Mouse (Mus musculus) left cerebral cortex, adult 2 months (tissue): Measurements from ENCODE around the gene Chst12. TPM values are rescaled to one million over a fixed set of nuclear protein-coding genes. Genes with fewer than 3 reads are reported as not detected.

Experiments used
- DNase-seq, 2 experiments: peaks; one replicate each; pipeline ENCODE4 v3.0.0; 2021 to 2022; ENCODE audit warnings: low spot score in 2 of 2, mixed read lengths in 1 of 2; ENCODE audit errors: extremely low spot score in 1 of 2
- H3K27ac ChIP-seq: fragments of 200-600 bp; 2 replicates; pipeline ENCODE4 v1.8.1; 2022
- H3K4me3 ChIP-seq: fragments of 200-600 bp; 2 replicates; pipeline ENCODE4 v1.8.1; 2022
- CTCF ChIP-seq: fragments of 200-600 bp; IDR thresholded peaks from 2 replicates; pipeline ENCODE4 v1.8.1; 2022; ENCODE audit warnings: antibody characterized with exemption, mild to moderate bottlenecking, moderate library complexity
- intact Hi-C: fragments of 180-260 bp; cut with DNase I; formaldehyde crosslinking; loops from one replicate; pipeline ENCODE4 v1.15.1; 2025
- total RNA-seq, 2 experiments: library from RNA; stranded (reverse); gene quantifications; 2 replicates each; pipeline ENCODE4 v1.2.3; 2021

Chst12 gene
- total RNA-seq, 2 experiments from 2014 or later: 16.2 to 17.5 TPM

DNA sequence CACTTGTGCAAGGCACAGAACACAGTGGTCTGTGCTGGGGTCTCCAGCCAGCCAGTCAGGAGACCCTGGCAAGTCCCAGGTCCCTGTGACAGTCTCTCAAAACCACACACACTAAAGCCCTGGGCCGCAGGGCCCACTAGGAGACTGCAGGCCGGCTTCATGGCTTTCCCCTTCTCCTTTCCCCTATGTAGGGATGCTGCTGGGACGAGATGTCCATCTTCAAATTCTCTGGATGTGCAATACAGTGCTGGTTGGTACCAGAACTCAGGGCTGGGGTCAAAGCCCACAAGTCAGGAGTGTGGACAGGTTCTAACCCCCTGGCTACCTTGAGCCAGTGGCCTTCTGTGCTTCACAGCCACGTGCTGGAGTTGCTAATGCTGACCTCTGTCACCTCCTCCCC lies 60.9 kb downstream of the Chst12 start:
- TF ChIP-seq CTCF: no peak
- intact Hi-C loops: no loop called here
- no peak overlapping the region for H3K4me3 ChIP-seq
- H3K27ac ChIP-seq: peak overlapping the region; percentile 21; the same call in 1 of the 2 replicates
- no peak for DNase-seq

DNA sequence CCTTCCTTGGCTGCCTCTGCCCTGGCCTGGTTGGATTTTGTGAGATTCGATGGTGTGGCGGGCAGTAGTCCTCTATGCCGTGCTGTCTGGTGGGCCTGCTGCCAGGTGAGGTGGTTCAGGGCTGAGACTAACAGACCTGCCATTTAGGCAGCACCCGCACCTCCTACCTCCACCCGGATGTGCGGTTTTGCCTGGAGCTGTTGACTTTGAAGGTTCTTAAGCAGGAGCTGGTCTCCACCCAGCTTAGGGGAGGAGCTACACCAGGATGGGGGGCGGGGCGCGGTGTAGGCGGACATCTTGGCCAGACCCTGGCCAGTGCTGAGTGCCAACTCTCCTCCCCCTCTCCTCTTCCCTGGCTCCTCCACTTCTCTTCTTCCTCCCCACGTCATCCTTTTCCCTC lies 62.0 kb downstream of the Chst12 start:
- no peak overlapping the region for H3K4me3 ChIP-seq
- intact Hi-C loops: no loop called here
- TF ChIP-seq CTCF: no peak
- DNase-seq: no peak
- H3K27ac ChIP-seq: no peak overlapping the region

DNA sequence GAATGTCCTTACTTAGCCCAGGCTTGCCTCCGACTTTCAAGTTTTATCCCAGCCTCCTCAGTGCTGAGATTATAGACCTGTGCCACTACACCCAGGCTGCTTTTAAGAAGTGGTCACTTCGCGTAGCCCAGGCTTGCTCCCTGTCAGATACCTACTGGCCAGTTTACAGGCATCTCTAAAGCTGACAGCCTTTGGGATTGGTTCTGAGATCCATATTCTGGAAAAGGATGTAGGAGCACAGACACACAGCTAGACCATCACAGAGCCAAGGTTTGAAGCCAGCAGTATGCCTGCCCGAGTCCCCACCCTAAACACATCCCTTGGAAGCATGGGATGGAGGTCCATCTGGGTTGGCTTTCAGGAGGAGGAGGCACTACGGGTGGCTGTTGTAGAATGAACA lies 62.4 kb downstream of the Chst12 start:
- Histone ChIP-seq H3K4me3 (no peak overlapping the region), H3K27ac (no peak overlapping the region)
- intact Hi-C loops: loop anchor here (2.0 kb wide), 2 partner anchors 41 to 51 kb away; no protein-coding TSS in a partner anchor
- no peak for DNase-seq
- no peak for TF ChIP-seq CTCF

DNA sequence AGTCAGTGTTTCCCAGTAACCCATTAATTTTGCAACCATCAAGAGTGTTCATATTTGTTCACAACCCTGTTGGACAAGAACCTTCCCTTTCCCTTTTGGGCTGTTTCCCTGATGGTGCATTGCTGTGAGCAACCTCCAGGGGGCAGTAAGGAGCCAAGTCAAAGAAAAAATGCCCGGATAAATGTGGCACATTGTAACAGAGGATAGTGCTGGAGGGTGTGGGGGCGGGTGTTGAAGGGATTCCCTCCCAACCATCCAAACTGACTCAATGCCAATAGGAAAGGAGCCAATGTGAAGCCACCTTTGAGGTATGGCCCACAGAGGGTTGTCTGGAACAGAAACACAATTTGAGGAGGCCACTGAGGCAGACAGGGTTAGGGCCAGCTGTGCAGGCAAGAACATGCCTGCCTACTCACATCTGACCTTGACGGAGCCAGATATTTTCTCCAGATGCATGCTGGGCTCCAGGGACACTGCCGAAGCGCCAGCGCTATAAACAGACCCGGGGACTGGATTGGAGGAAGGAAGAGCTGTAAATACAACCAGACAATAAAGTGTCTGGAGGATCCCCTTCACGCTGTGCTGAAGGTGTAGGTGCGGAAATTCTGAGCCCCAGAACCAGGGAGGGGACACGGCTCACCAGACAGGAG lies 63.1 kb downstream of the Chst12 start:
- intact Hi-C loops: loop anchor here (2.0 kb wide), 2 partner anchors 40 to 50 kb away; no protein-coding TSS in a partner anchor
- H3K4me3 ChIP-seq: no peak overlapping the region
- peak; percentile 82 for TF ChIP-seq CTCF
- DNase-seq: peak; percentile 54 to 56
- no peak overlapping the region for H3K27ac ChIP-seq

DNA sequence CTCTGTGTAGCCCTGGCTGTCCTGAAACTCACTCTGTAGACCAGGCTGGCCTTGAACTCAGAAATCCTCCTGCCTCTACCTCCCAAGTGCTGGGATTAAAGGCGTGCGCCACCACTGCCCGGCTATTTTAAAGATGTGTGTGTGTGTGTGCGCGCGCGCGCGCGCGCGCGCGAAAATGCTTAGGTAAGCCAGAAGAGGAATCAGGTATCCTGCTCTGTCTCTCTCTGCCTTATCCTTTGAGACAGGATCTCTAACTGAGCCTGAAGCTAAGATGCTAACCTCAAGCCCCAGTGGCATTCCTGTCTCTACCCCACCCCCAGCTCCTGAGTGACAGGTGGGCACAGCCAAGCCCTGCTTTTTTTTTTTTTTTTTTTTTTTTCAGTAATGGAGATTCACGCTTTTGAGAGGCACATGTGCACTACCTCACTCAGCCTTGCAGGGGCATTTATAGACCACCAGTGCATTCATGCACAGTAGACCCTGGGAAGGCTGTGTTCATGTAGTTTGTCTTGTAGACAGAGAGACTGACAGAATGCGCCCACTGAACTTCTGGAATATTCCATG lies 63.8 kb downstream of the Chst12 start:
- intact Hi-C loops: loop anchor here (2.0 kb wide), 2 partner anchors 40 to 50 kb away; no protein-coding TSS in a partner anchor
- no peak overlapping the region for H3K27ac ChIP-seq
- no peak for DNase-seq
- no peak for TF ChIP-seq CTCF
- no peak overlapping the region for H3K4me3 ChIP-seq

DNA sequence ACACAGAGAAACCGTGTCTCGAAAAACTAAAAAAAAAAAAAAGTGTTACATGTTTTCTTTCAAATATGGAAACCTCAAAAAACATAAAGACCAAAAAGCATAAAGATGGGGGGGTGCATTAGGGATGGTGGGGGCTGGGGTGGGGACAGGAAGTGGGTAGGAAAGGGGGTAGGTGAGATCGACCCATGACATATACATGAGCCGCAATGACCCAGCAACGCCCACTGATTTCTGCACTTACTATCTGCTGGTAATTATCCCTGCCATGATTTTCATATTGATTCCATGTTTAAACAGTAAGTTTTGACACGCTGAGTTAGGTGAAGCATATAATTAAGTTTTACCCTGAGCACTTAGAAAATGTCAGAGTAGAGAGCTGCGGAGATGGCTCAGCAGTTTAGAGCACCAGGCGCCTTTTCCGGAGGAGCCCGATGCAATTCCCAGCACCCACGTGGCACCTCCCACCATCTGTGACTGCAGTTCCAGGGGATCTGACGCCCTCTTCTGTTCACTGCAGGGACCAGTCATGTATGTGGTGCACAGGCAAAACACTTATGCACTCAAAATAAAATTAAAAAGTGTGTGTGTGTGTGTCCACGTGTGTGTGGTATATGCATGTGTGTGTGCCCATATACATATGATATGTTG lies 65.0 kb downstream of the Chst12 start:
- no peak overlapping the region for H3K27ac ChIP-seq
- DNase-seq: no peak
- H3K4me3 ChIP-seq: no peak overlapping the region
- intact Hi-C loops: no loop called here
- TF ChIP-seq CTCF: no peak; the same call in 1 of the 2 replicates

DNA sequence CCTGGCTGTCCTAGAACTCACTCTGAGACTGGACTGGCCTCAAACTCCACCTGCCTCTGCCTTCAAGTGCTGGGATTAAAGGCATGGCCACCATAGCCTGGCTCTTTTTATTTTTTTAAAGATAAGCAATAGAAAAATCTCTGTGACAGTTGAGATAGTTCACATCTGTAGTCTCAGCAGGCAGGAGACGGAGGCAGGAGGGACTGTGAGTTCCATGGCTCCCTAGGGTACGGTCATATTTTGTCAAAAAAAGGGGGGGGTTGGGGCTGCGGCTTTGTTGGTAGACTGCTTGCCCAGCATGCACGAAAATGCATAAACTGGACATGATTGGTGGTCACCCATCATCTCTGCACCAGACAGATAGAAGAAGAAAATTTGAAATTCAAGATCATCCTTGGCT lies 65.9 kb downstream of the Chst12 start:
- TF ChIP-seq CTCF: no peak
- intact Hi-C loops: no loop called here
- DNase-seq: no peak
- Histone ChIP-seq H3K27ac (no peak overlapping the region), H3K4me3 (no peak overlapping the region)

DNA sequence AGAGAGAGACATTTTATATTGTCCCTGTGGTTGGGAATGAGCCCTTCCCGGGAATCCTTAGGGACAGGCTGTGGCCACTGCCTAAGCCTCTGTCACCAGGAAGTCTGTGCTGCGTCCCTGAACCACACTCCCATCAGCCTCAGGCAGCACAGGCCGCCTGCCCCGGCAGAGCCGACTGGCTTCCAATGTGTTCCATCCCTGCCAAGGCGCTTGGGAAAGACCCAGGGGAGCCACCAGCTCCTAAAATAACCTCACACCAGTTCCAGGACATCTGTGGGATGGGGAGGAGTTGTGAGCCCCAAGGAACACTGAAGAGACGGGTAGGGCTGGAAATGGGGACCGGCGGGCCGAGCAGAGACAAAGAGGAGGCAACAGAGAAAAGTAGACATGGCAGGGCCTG lies 66.3 kb downstream of the Chst12 start:
- Histone ChIP-seq H3K27ac (no peak overlapping the region), H3K4me3 (no peak overlapping the region)
- intact Hi-C loops: no loop called here
- DNase-seq: no peak
- TF ChIP-seq CTCF: no peak

DNA sequence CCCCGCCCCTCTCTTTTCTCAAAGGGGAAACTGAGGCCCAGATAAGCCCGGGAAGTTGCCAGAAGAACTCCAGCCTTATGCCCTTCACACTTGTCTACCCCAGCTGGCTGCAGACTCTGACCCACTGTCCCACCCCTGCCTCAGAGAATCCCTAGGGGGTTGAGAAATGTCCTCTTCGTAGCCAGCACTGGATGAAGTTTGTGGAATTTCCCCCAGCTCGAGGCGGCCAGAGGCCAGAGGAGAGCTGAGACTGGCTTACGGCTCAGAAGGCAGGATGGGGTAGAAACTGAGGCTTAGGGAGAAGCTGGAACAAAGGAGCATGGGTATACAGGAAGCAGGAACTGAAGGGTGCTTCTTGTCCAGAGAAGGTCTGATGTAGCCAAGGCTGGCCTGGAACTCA lies 67.3 kb downstream of the Chst12 start:
- DNase-seq: no peak
- TF ChIP-seq CTCF: no peak
- H3K4me3 ChIP-seq: no peak overlapping the region
- no peak overlapping the region for H3K27ac ChIP-seq
- intact Hi-C loops: no loop called here

Other genes with a start within 250 kb of the Chst12 start
- gene Mad1l1, start 184.0 kb upstream of the Chst12 start, total RNA-seq: 10 to 100 TPM; 14.1 to 17.6 TPM
- 1 to 10 TPM; 4.6 to 6.8 TPM for gene Nudt1, start 183.9 kb upstream of the Chst12 start, total RNA-seq
- 10 to 100 TPM in 1 of 2 experiments, 1 to 10 TPM in 1; 9.1 to 11.1 TPM for gene Mrm2, start 173.7 kb upstream of the Chst12 start, total RNA-seq
- gene Snx8, start 116.3 kb upstream of the Chst12 start, total RNA-seq: 10 to 100 TPM; 10.9 to 12.7 TPM
- gene Eif3b, start 86.2 kb upstream of the Chst12 start, total RNA-seq: 10 to 100 TPM; 91.5 to 92.9 TPM
- not detected for gene Gm4869, start 59.9 kb upstream of the Chst12 start, total RNA-seq
- gene Grifin, start 59.5 kb downstream of the Chst12 start, total RNA-seq: not detected
- 10 to 100 TPM; 25.9 to 26.2 TPM for gene Lfng, start 101.8 kb downstream of the Chst12 start, total RNA-seq
- 100 to 1,000 TPM; 244 to 247 TPM for gene Ttyh3, start 143.5 kb downstream of the Chst12 start, total RNA-seq
- gene Iqce, start 196.8 kb downstream of the Chst12 start, total RNA-seq: 10 to 100 TPM; 56.2 to 65.9 TPM
- gene Brat1, start 199.5 kb downstream of the Chst12 start, total RNA-seq: 10 to 100 TPM; 19.8 to 21.3 TPM
- 10 to 100 TPM; 16.2 to 20.2 TPM for gene Amz1, start 218.6 kb downstream of the Chst12 start, total RNA-seq